Mouse (Mus musculus) lung, embryonic 16.5 days (tissue): ENCODE measurements at regions not wholly inside any gene's neighbourhood (a gene's known extent, or its start where the extent isn't known, plus 50 kb on each side); places are given as distances from the start of the nearest gene placed in this dataset.

Experiments used
- ATAC-seq: fragments of 200-750 bp; cut with Nextera tagmentation; 2 replicates; pipeline ENCODE4 v1.8.0; 2017; ENCODE audit warnings: low read depth, mild to moderate bottlenecking, moderate library complexity
- H3K27ac ChIP-seq: fragments of 300-500 bp; sonication (generic); 2 replicates; pipeline ENCODE4 v1.5.1; 2014; ENCODE audit warnings: mild to moderate bottlenecking, control low read depth, low read length
- H3K27me3 ChIP-seq: fragments of 300-500 bp; sonication (generic); 2 replicates; pipeline ENCODE4 v1.6.1; 2014; ENCODE audit warnings: low read depth, low read length, mixed read lengths; ENCODE audit not compliant: control insufficient read depth, insufficient read depth
- H3K36me3 ChIP-seq: fragments of 300-500 bp; sonication (generic); 2 replicates; pipeline ENCODE4 v1.6.1; 2014; ENCODE audit warnings: low read length; ENCODE audit not compliant: control insufficient read depth, insufficient read depth
- H3K4me1 ChIP-seq: fragments of 300-500 bp; sonication (generic); replicated peaks from 2 replicates; pipeline ENCODE4 v1.6.1; 2014; ENCODE audit warnings: low read length, mixed read lengths; ENCODE audit not compliant: control insufficient read depth, insufficient read depth
- H3K4me2 ChIP-seq: fragments of 300-500 bp; sonication (generic); 2 replicates; pipeline ENCODE4 v1.6.1; 2014; ENCODE audit warnings: low read depth, low read length, control low read depth
- H3K4me3 ChIP-seq: fragments of 300-500 bp; sonication (generic); 2 replicates; pipeline ENCODE4 v1.5.1; 2014; ENCODE audit warnings: mild to moderate bottlenecking, low read length, control low read depth
- H3K9ac ChIP-seq: fragments of 300-500 bp; sonication (generic); 2 replicates; pipeline ENCODE4 v1.6.1; 2014; ENCODE audit warnings: low read length, control low read depth
- H3K9me3 ChIP-seq: fragments of 300-500 bp; sonication (generic); 2 replicates; pipeline ENCODE4 v1.6.1; 2016; ENCODE audit warnings: low read length; ENCODE audit not compliant: control insufficient read depth
- WGBS: fragments of 180-500 bp; shearing (Covaris S2); extraction: QIAGEN DNeasy Blood & Tissue Kit; methylation state at CpG from one replicate; pipeline ENCODE4 v1.1.7; 2014; 5-methylcytosine and 5-hydroxymethylcytosine counted together

DNA sequence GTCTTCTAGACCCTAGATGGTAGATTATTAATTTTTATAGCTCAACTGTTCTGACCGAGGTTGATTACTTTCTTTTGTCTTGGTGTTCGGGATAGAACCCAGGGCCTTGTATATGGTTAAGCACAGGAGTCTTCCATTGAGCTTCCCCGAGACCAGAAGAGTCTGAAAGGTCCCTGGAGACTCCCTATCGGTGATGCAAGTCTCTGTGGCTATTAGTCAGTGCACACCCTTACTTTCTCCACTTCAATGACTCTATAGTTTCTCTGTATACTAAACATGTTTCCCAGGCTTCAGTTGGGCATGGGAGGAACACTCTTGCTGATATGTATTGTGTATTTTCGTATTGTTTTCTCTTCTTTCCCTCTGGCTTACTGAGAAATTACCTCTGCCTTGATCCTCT is 623.8 kb upstream of the Igfbp3 start:
- Histone ChIP-seq H3K4me1 (0 out of 2 replicates have a peak, but pooled peaks cover 6% of the 10 kb centered on the region), H3K36me3 (no peaks in the 10 kb centered on the region), H3K27me3 (no peaks in the 10 kb centered on the region), H3K27ac (no peak overlapping the region), H3K9ac (no peak overlapping the region), H3K4me3 (no peak overlapping the region), H3K4me2 (no peak overlapping the region), H3K9me3 (no peaks in the 10 kb centered on the region)
- no peak for ATAC-seq
- 83% methylated on average over 5 of the region's 5 CpGs for WGBS

- H3K9ac ChIP-seq = no peak overlapping the region
- H3K36me3 ChIP-seq = no peaks in the 10 kb centered on the region
- no peaks in the 10 kb centered on the region for H3K27me3 ChIP-seq
- no peaks in the 10 kb centered on the region for H3K9me3 ChIP-seq
- no peak overlapping the region for H3K4me2 ChIP-seq
- ATAC-seq = no peak
- 0 out of 2 replicates have a peak, but pooled peaks cover 7% of the 10 kb centered on the region for H3K4me1 ChIP-seq
- H3K27ac ChIP-seq = no peak overlapping the region
- no peak overlapping the region for H3K4me3 ChIP-seq
- 29% methylated on average over 2 of the region's 2 CpGs for WGBS
Measured at GRCm38 (mm10) chr11:7834151-7834550, 620.4 kb upstream of the Igfbp3 start.

- ATAC-seq = no peak; the same call in 1 of the 2 replicates
- WGBS = 21% methylated on average over 8 of the region's 8 CpGs
- 0 out of 2 replicates have a peak, but pooled peaks cover 2% of the 10 kb centered on the region for H3K4me1 ChIP-seq
- no peaks in the 10 kb centered on the region for H3K36me3 ChIP-seq
- H3K9me3 ChIP-seq = no peaks in the 10 kb centered on the region
- no peak overlapping the region for H3K4me3 ChIP-seq
- H3K4me2 ChIP-seq = no peak overlapping the region
- no peak overlapping the region for H3K27ac ChIP-seq
- no peak overlapping the region for H3K9ac ChIP-seq
- no peaks in the 10 kb centered on the region for H3K27me3 ChIP-seq
Measured at GRCm38 (mm10) chr11:7832376-7832775, 618.7 kb upstream of the Igfbp3 start.

- Histone ChIP-seq H3K4me2 (no peak overlapping the region), H3K27me3 (no peaks in the 10 kb centered on the region), H3K36me3 (no peaks in the 10 kb centered on the region), H3K4me1 (0 out of 2 replicates have a peak, but pooled peaks cover 2% of the 10 kb centered on the region), H3K27ac (no peak overlapping the region), H3K4me3 (no peak overlapping the region), H3K9ac (no peak overlapping the region), H3K9me3 (no peaks in the 10 kb centered on the region)
- WGBS = 22% methylated on average over 1 of the region's 1 CpGs
- no peak for ATAC-seq
Measured at GRCm38 (mm10) chr11:7829770-7830169, 616.0 kb upstream of the Igfbp3 start.

GRCm38 (mm10) chr11:7828001-7828400 is 614.3 kb upstream of the Igfbp3 start:
- ATAC-seq = no peak
- 72% methylated on average over 4 of the region's 4 CpGs for WGBS
- no peak overlapping the region for H3K27ac ChIP-seq

GRCm38 (mm10) chr11:7827402-7827801 is 613.7 kb upstream of the Igfbp3 start:
- Histone ChIP-seq H3K4me3 (no peak overlapping the region), H3K4me1 (0 out of 2 replicates have a peak, but pooled peaks cover under 1% of the 10 kb centered on the region), H3K9ac (no peak overlapping the region), H3K27me3 (no peaks in the 10 kb centered on the region), H3K9me3 (no peaks in the 10 kb centered on the region), H3K27ac (no peak overlapping the region), H3K36me3 (no peaks in the 10 kb centered on the region), H3K4me2 (no peak overlapping the region)
- no peak for ATAC-seq
- 84% methylated on average over 1 of the region's 1 CpGs for WGBS

More at GRCm38 (mm10) chr11:7828001-7828400, 614.3 kb upstream of the Igfbp3 start:
- Histone ChIP-seq H3K4me3 (no peak overlapping the region), H3K27me3 (no peaks in the 10 kb centered on the region), H3K9me3 (no peaks in the 10 kb centered on the region), H3K9ac (no peak overlapping the region), H3K4me1 (0 out of 2 replicates have a peak, but pooled peaks cover 2% of the 10 kb centered on the region), H3K4me2 (no peak overlapping the region), H3K36me3 (no peaks in the 10 kb centered on the region)

DNA sequence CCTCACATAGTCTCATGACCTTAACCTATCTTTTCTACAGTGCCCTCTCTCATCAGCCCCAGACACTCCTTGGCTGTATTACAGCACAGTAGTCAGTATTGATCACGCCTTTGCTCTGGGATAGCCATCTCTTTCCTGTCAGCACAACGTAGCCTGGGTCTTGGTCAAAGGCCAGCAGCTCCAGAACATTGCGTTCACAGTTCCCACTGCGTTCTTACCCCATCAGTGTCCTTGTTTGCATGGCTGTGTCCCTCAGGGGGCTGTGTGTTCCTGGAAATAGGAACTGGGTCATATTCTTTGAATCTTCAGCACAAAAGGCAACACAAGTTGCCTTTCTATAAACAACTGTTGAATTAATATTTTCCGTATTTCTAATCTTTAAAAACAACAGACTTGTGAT is 602.0 kb upstream of the Igfbp3 start:
- H3K4me2 ChIP-seq = no peak overlapping the region
- no peaks in the 10 kb centered on the region for H3K4me1 ChIP-seq
- 74% methylated on average over 5 of the region's 5 CpGs for WGBS
- no peak for ATAC-seq
- H3K9ac ChIP-seq = no peak overlapping the region
- H3K27ac ChIP-seq = no peak overlapping the region
- H3K4me3 ChIP-seq = no peak overlapping the region
- H3K27me3 ChIP-seq = no peaks in the 10 kb centered on the region
- no peaks in the 10 kb centered on the region for H3K36me3 ChIP-seq
- H3K9me3 ChIP-seq = no peaks in the 10 kb centered on the region

DNA sequence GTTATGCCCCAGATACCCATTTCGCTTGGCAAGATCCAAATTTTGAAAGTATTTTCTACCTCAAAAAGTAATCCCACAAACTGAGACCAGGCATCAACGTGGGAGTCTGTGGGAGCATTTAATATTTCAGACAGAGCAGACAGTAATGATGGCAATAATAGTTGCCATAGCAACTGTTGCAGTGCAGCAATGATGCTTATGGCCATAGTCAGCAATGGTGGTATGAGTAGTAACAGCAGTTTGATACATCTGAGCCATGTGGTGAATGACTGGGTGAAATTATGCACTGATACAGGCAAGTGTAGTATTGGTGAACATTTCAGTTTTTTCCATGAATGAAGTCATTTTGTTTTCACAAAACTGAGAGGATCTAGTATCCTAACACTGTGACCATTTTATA is 600.8 kb upstream of the Igfbp3 start:
- 67% methylated on average over 2 of the region's 2 CpGs for WGBS
- ATAC-seq = no peak
- H3K9ac ChIP-seq = no peak overlapping the region
- no peaks in the 10 kb centered on the region for H3K9me3 ChIP-seq
- no peak overlapping the region for H3K27ac ChIP-seq
- H3K4me2 ChIP-seq = no peak overlapping the region
- H3K4me3 ChIP-seq = no peak overlapping the region
- H3K27me3 ChIP-seq = no peaks in the 10 kb centered on the region
- no peaks in the 10 kb centered on the region for H3K4me1 ChIP-seq
- no peaks in the 10 kb centered on the region for H3K36me3 ChIP-seq

DNA sequence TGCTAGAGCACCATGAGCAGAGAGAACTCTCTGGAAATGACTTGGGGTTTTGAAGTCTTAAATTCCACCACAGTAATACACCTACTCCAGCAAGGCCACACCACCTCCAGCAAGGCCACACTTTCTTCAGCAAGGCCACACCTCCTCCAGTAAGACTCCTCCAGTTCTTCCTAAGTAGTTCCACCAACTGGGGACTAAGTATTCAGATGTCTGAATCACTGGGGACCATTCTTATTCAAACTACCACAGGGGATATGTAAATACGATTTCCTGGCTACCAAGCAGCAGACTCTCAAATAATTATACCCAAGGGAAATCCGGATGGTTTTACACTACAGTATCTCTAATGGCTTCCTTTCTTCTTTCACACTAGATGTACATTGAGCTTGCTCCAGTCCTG is 598.7 kb upstream of the Igfbp3 start:
- 74% methylated on average over 2 of the region's 2 CpGs for WGBS
- H3K4me2 ChIP-seq = no peak overlapping the region
- ATAC-seq = no peak

GRCm38 (mm10) chr11:7809741-7810140 is 596.0 kb upstream of the Igfbp3 start:
- Histone ChIP-seq H3K27me3 (no peaks in the 10 kb centered on the region), H3K27ac (no peak overlapping the region), H3K4me3 (no peak overlapping the region), H3K9ac (no peak overlapping the region), H3K4me2 (no peak overlapping the region), H3K9me3 (no peaks in the 10 kb centered on the region), H3K4me1 (no peaks in the 10 kb centered on the region), H3K36me3 (no peaks in the 10 kb centered on the region)
- 70% methylated on average over 2 of the region's 2 CpGs for WGBS
- peak; percentile 43 for ATAC-seq

More for the DNA sequence above, 598.7 kb upstream of the Igfbp3 start:
- Histone ChIP-seq H3K4me3 (no peak overlapping the region), H3K9ac (no peak overlapping the region), H3K9me3 (no peaks in the 10 kb centered on the region), H3K27me3 (no peaks in the 10 kb centered on the region), H3K27ac (no peak overlapping the region), H3K4me1 (no peaks in the 10 kb centered on the region), H3K36me3 (no peaks in the 10 kb centered on the region)
